Mouse (Mus musculus) urinary bladder, adult 18-20 months (tissue): ENCODE measurements at regions not wholly inside any gene's neighbourhood (a gene's known extent, or its start where the extent isn't known, plus 50 kb on each side); places are given as distances from the start of the nearest gene placed in this dataset.

Experiments
- DNase-seq, 2 experiments: peaks; one replicate each; pipeline ENCODE4 v3.0.0; 2022; ENCODE audit warnings: low spot score in 2 of 2, mixed read lengths in 2 of 2

- no peak for DNase-seq
Measured at GRCm38 (mm10) chr14:118422351-118423001, 155.7 kb downstream of the Gm9376 start.

DNA sequence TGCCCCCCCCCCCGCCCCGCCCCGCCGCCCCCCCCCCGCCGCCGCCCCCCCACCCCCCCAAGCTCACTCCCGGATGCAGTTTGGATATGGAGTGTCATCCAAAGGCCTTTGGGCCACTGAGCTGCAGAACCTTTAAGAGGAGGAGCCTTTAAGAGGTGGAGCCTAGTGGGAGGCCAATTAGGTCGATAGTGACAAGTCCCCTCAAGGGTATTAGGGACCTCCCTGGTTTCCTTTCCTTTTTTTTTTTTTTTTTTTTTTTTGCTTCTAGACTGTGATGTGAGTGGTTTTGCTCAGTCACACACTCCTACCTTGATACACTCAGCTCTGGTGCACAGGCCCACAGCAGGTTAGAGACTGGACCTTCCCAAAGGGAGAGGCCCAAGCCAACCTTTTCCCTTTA lies 156.5 kb downstream of the Gm9376 start:
- DNase-seq = no peak

GRCm38 (mm10) chr14:118426562-118426961 lies 159.8 kb downstream of the Gm9376 start:
- DNase-seq = no peak

DNA sequence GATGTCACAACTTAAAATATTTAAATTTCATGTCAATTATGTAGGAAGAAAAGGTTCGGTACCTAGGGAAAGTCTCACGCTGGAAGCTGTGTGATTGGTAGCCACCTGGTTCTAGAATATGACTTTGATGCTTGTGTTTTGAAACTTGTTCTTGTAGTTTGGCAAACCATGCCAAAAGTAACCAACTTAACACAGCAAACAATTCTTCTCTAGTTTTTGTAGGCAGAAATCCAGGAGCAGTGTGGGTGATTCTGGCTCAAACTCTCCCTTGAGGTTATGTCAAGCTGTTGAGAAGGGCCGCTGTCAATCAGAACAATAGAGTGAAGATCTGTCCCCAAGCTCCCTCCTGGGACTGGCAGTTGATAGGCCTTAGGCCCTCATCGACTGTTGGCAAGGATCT lies 163.5 kb downstream of the Gm9376 start:
- no peak for DNase-seq

DNA sequence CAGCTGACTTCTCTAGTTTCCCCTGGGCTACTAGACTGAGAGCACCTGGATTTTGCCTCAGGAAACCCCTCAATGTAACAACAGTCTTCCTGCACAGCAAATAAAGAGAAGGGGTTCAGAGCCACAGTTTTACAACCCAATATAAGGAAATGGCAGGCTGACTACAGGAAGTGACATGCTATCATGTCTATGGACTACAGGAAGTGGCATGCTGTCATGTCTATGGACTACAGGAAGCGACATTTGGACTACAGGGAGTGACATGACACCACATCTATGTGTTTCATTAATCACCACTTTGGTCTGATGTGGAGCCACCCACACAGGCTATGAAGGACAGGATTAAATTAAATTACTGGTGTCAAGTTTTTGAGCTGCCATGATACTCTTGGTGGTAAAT lies 164.0 kb downstream of the Gm9376 start:
- DNase-seq = no peak

DNA sequence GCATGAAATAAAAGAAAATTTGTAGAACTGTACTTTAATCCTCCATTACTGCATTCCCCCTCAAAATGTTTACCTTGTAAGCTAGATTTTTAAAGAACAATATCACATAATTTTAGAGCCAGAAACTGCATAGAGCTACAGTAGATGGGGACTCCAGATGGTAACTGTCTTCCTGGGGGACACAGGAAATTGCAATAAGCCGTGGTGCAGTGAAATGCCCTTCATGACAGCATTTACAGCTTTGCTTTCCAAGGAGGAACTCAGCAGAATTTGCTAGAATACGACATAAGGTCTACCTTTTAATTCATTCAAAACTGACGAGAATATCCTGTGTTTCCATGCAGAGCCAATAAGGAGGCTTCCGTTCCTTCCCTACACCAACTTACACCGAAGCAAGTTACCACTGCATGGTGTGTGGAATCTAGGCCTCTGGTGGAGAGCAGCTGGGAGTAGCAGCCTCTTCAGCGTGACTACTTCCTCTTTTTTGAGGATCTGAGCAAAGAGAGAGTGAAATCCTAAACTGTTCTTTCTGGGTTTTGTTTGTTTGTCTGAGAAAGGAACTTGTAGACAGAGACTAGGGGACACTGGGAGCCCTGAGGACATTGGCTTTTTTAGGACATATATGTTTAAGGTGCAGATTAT lies 164.6 kb downstream of the Gm9376 start:
- DNase-seq = no peak
